8 mouse cellular contexts compared by ENCODE assay signal in the genomic region with DNA sequence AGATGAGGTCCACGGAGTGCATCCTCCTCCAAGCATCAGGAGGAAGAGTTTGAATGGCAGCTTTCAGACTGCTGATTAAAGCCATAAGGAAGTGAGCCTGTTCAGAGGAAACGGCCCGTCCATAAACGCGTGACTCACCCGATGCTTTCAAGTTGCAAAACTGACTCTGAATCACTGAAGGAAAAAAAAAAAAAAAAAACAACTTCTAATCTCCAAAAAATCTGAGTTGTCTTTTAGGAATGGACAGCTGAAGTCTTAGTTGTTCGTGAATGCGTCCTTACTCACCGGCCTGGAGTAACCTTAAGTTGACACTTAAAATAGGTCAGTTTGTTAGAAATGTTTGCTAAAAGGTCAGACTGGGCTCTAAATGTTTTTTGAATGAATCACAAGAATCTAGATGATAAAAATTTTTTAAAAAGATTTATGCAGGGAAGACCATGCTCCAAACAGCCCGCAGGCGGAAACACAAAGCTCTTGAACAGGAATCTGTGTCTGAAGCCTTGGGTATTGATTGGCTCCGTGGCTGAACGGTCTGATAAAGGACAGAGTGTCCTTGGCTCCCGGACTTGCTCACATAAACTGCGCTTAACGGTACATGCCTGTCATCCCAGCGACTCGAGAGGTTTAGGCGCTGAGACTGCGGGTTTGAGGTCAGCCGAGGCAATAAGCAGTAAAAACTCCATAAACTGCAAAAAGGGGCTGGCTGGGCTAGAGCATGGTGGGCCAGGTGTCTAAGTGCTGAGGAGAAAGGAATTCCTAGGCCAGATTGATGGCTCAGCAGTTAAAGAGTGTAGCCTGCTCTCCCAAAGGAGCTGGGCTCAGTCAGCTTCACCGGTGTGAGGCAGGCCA. TPM values are rescaled to one million over a fixed set of nuclear protein-coding genes. Genes with fewer than 3 reads are reported as not detected.
DNase-seq lines count a peak whose midpoint lies in the region; ATAC-seq lines count a peak whose summit lies in the region.

No protein-coding gene starts in this region.

- H3K9ac ChIP-seq in heart, embryonic 13.5 days: peak overlapping the region; percentile 33
- 0 out of 2 replicates have a peak overlapping the region, but pooled peaks have one; percentile 13 for H3K9ac ChIP-seq in limb, embryonic 13.5 days
- H3K9ac ChIP-seq in midbrain, embryonic 14.5 days (replicated peaks; ENCODE audit: low read length): no peak overlapping the region

- H3K27ac ChIP-seq in heart, embryonic 13.5 days (replicated peaks): peak overlapping the region; percentile 77
- peak overlapping the region; percentile 63; the same call in 1 of the 2 replicates for H3K27ac ChIP-seq in limb, embryonic 13.5 days
- H3K27ac ChIP-seq in midbrain, embryonic 14.5 days (replicated peaks; ENCODE audit: low read depth, low read length): no peak overlapping the region

- DNase-seq in gastrocnemius, postnatal 14 days: peak; percentile 48
- no peak for DNase-seq in gastrocnemius, adult 8-10 months (ENCODE audit: low spot score in 2 of 2)
- peak; percentile 49 to 54 for DNase-seq in adrenal gland, adult 18-20 months (ENCODE audit: low spot score in 2 of 2)
- DNase-seq in skeletal muscle tissue, adult 2 months (ENCODE audit: low read depth, low spot score): peak; percentile 70
- DNase-seq in right cerebral cortex, postnatal 14 days: no peak
- no peak for DNase-seq in midbrain, embryonic 14.5 days

- ATAC-seq in heart, embryonic 13.5 days (ENCODE audit: extremely low read depth, insufficient number of reproducible peaks, low FRiP score, low TSS enrichment): no peak
- ATAC-seq in limb, embryonic 13.5 days (ENCODE audit: low FRiP score, low read depth): peak; percentile 54; the same call in 1 of the 2 replicates
- no peak for ATAC-seq in midbrain, embryonic 14.5 days (ENCODE audit: low FRiP score, low TSS enrichment)

- peaks cover 25% of the 10 kb centered on the region for H3K4me1 ChIP-seq in heart, embryonic 13.5 days
- H3K4me1 ChIP-seq in limb, embryonic 13.5 days: peaks cover 48% of the 10 kb centered on the region
- peaks cover 6% of the 10 kb centered on the region for H3K4me1 ChIP-seq in midbrain, embryonic 14.5 days (ENCODE audit: control insufficient read depth, insufficient read depth, low read length)

- no peaks in the 10 kb centered on the region for H3K36me3 ChIP-seq in heart, embryonic 13.5 days
- H3K36me3 ChIP-seq in limb, embryonic 13.5 days: no peaks in the 10 kb centered on the region
- no peaks in the 10 kb centered on the region for H3K36me3 ChIP-seq in midbrain, embryonic 14.5 days (ENCODE audit: control insufficient read depth, insufficient read depth, low read length)

- H3K9me3 ChIP-seq in heart, embryonic 13.5 days: no peaks in the 10 kb centered on the region
- H3K9me3 ChIP-seq in limb, embryonic 13.5 days: no peaks in the 10 kb centered on the region; the same call in 1 of the 2 replicates
- H3K9me3 ChIP-seq in midbrain, embryonic 14.5 days (ENCODE audit: control insufficient read depth, low read length): no peaks in the 10 kb centered on the region

- peak overlapping the region; percentile 56 for H3K4me2 ChIP-seq in heart, embryonic 13.5 days
- peak overlapping the region; percentile 28 for H3K4me2 ChIP-seq in limb, embryonic 13.5 days (replicated peaks)
- no peak overlapping the region for H3K4me2 ChIP-seq in midbrain, embryonic 14.5 days (ENCODE audit: low read length)

- no peak overlapping the region for H3K4me3 ChIP-seq in heart, embryonic 13.5 days
- no peak overlapping the region for H3K4me3 ChIP-seq in limb, embryonic 13.5 days
- H3K4me3 ChIP-seq in midbrain, embryonic 14.5 days (replicated peaks; ENCODE audit: low read depth, low read length): no peak overlapping the region

- intact Hi-C loops in gastrocnemius, postnatal 14 days (cut with DNase I; ENCODE audit: low total_unique reads): no loop called here

- WGBS in heart, embryonic 13.5 days: 20% methylated on average over 22 of the region's 22 CpGs
- WGBS in limb, embryonic 13.5 days: 16% methylated on average over 22 of the region's 22 CpGs
- 74% methylated on average over 22 of the region's 22 CpGs for WGBS in midbrain, embryonic 14.5 days

- no peaks in the 10 kb centered on the region for H3K27me3 ChIP-seq in heart, embryonic 13.5 days (replicated peaks)
- H3K27me3 ChIP-seq in limb, embryonic 13.5 days: no peaks in the 10 kb centered on the region
- no peaks in the 10 kb centered on the region for H3K27me3 ChIP-seq in midbrain, embryonic 14.5 days (ENCODE audit: control insufficient read depth, insufficient read depth, low read length)

RNA-seq across cellular contexts. Expression of a gene that starts 53.9 kb away (rescaled TPM):
- total RNA-seq in gastrocnemius, postnatal 14 days (2021): 10 to 100 TPM; 17.0 to 34.2 TPM
- 10 to 100 TPM; 12.1 to 28.7 (median 15.0) TPM for total RNA-seq in gastrocnemius, adult 8-10 months (2022)
- 10 to 100 TPM; 40.7 to 53.5 TPM for total RNA-seq in adrenal gland, adult 18-20 months (2021)
- 10.1 and 11.3 TPM in 2 replicates for polyA plus RNA-seq in heart, embryonic 13.5 days (2015; fragmentation: Nextera tagmentation; extraction: Ambion mirVana)
- 22.5 and 24.3 TPM in 2 replicates for polyA plus RNA-seq in limb, embryonic 13.5 days (2015; fragmentation: Nextera tagmentation; extraction: Ambion mirVana)
- polyA plus RNA-seq in midbrain, embryonic 14.5 days (2014; fragmentation: Nextera tagmentation; extraction: Ambion mirVana): 20.1 and 25.3 TPM in 2 replicates

Comparison
In these comparisons a context has a peak if more than half of its experiments do, and no peak if none do; other contexts are left out.
1. DNase-seq: peak in gastrocnemius, postnatal 14 days (single experiment), adrenal gland, adult 18-20 months (2 of 2) and skeletal muscle tissue, adult 2 months (single experiment); none in gastrocnemius, adult 8-10 months (0 of 2), right cerebral cortex, postnatal 14 days (single experiment) and midbrain, embryonic 14.5 days (single experiment).